Comparison of ENCODE assay signal across 8 mouse cellular contexts in genomic region chr14:101729972-101730692, GRCm38 (mm10). TPM values are rescaled to one million over a fixed set of nuclear protein-coding genes. Genes with fewer than 3 reads are reported as not detected.
DNase-seq lines count a peak whose midpoint lies in the region; ATAC-seq and TF ChIP-seq lines count a peak whose summit lies in the region.

No protein-coding gene starts in this region.

- no peaks in the 10 kb centered on the region for H3K79me2 ChIP-seq in myocyte (ENCODE audit: control insufficient read depth, insufficient read depth)

- 2% methylated on average over 28 of the region's 28 CpGs for WGBS in intestine, embryonic 16.5 days

- no peak for TF ChIP-seq POLR2A in myocyte (IDR thresholded peaks at IDR 0.05; ENCODE audit: insufficient read length, low read depth)

- no peaks in the 10 kb centered on the region for H3K36me3 ChIP-seq in intestine, embryonic 16.5 days (ENCODE audit: control insufficient read depth, insufficient read depth, low read length)
- H3K36me3 ChIP-seq in myocyte (ENCODE audit: control insufficient read depth, insufficient read depth), result no peaks in the 10 kb centered on the region

- 0 out of 2 replicates have a peak, but pooled peaks cover 4% of the 10 kb centered on the region for H3K4me1 ChIP-seq in intestine, embryonic 16.5 days (ENCODE audit: control insufficient read depth, insufficient read depth, low read length)

- H3K4me2 ChIP-seq in intestine, embryonic 16.5 days (ENCODE audit: low read depth, low read length), result peak overlapping the region; percentile 97
- peak overlapping the region; percentile 84 for H3K4me2 ChIP-seq in myocyte (ENCODE audit: low read depth)

- H3K4me3 ChIP-seq in gastrocnemius, adult 2 months, result peak overlapping the region; percentile 87
- H3K4me3 ChIP-seq in intestine, embryonic 16.5 days (ENCODE audit: low read length), result peak overlapping the region; percentile 72
- H3K4me3 ChIP-seq in myocyte, result peak overlapping the region; percentile 25

- peak; percentile 67 for ATAC-seq in intestine, embryonic 16.5 days

- intact Hi-C loops in gastrocnemius, adult 2 months (cut with DNase I), result no loop called here

- H3K27me3 ChIP-seq in intestine, embryonic 16.5 days (replicated peaks; ENCODE audit: control insufficient read depth, insufficient read depth, low read length), result no peaks in the 10 kb centered on the region
- H3K27me3 ChIP-seq in myocyte (ENCODE audit: control insufficient read depth, insufficient read depth, insufficient read length), result no peaks in the 10 kb centered on the region

- peak overlapping the region; percentile 74 for H3K9ac ChIP-seq in intestine, embryonic 16.5 days (ENCODE audit: low read depth, low read length)

- no peaks in the 10 kb centered on the region for H3K9me3 ChIP-seq in intestine, embryonic 16.5 days (ENCODE audit: control insufficient read depth, low read length)

- peak overlapping the region; percentile 89 for H3K27ac ChIP-seq in gastrocnemius, adult 2 months
- no peak overlapping the region for H3K27ac ChIP-seq in intestine, embryonic 16.5 days (ENCODE audit: low read length)

- no peak for DNase-seq in gastrocnemius, adult 2 months
- DNase-seq in gastrocnemius, adult 8-10 months (ENCODE audit: low spot score in 2 of 2), result no peak
- DNase-seq in urinary bladder, postnatal 25 days (ENCODE audit: low spot score), result peak; percentile 7
- DNase-seq in urinary bladder, postnatal 14 days (ENCODE audit: low spot score), result no peak
- no peak for DNase-seq in B cell, adult 2 months
- no peak for DNase-seq in gastrocnemius, adult 18-20 months (ENCODE audit: low spot score)

- H3ac ChIP-seq in myocyte (ENCODE audit: control insufficient read depth, insufficient read length), result peak overlapping the region; percentile 41

- no peak for TF ChIP-seq CTCF in gastrocnemius, adult 2 months (IDR thresholded peaks at IDR 0.05)

TF ChIP-seq in myocyte, 11 proteins besides CTCF, POLR2A, EP300 and RAD21:
- TF ChIP-seq E2F4 (IDR thresholded peaks at IDR 0.05; ENCODE audit: insufficient read depth) (no peak), TCF3 (IDR thresholded peaks at IDR 0.05; ENCODE audit: insufficient read length, low read depth) (no peak), SRF (IDR thresholded peaks at IDR 0.05; ENCODE audit: control insufficient read depth, insufficient read length, low read depth) (no peak), MYOG (IDR thresholded peaks at IDR 0.05; ENCODE audit: control insufficient read depth in 1 of 3, insufficient read depth in 1 of 3, insufficient read length in 2 of 3, low read depth in 2 of 3) (no peak), CEBPB (IDR thresholded peaks at IDR 0.05; ENCODE audit: insufficient read depth, poor library complexity, severe bottlenecking) (no peak), TCF12 (IDR thresholded peaks at IDR 0.05; ENCODE audit: insufficient read depth, poor library complexity, severe bottlenecking) (no peak), REST (IDR thresholded peaks at IDR 0.05; ENCODE audit: insufficient read depth, insufficient read length) (no peak), POLR2AphosphoS2 (IDR thresholded peaks at IDR 0.05; ENCODE audit: insufficient read length, low read depth) (no peak), MYOD1 (IDR thresholded peaks at IDR 0.05; ENCODE audit: control insufficient read depth in 1 of 3, insufficient read length in 2 of 3, low read depth in 2 of 3) (no peak), MAX (IDR thresholded peaks at IDR 0.05; ENCODE audit: low read depth) (no peak), USF1 (IDR thresholded peaks at IDR 0.05; ENCODE audit: low read depth) (no peak)

RNA-seq across cellular contexts. Expression of gene Lmo7, which starts 0.4 kb away (rescaled TPM):
- total RNA-seq in gastrocnemius, adult 2 months (2021), result 10 to 100 TPM; 66.4 to 75.5 TPM
- 10 to 100 TPM; 62.1 to 71.5 (median 67.1) TPM for total RNA-seq in gastrocnemius, adult 8-10 months (2022)
- polyA plus RNA-seq in intestine, embryonic 16.5 days (2015; fragmentation: Nextera tagmentation; extraction: Ambion mirVana), result 19.4 and 21.8 TPM in 2 replicates
- 56.1 TPM for polyA plus RNA-seq in myocyte (2012; fragmentation: generic; extraction: Trizol)
- total RNA-seq in gastrocnemius, adult 18-20 months (2021), result 10 to 100 TPM; 60.0 to 72.5 TPM

RNA-seq across cellular contexts. Expression of gene Gm9922, which starts 0.5 kb away (rescaled TPM):
- not detected for total RNA-seq in gastrocnemius, adult 2 months (2021)
- total RNA-seq in gastrocnemius, adult 8-10 months (2022), result not detected
- 0.35 and 0.61 TPM in 2 replicates for polyA plus RNA-seq in intestine, embryonic 16.5 days (2015; fragmentation: Nextera tagmentation; extraction: Ambion mirVana)
- 0.86 TPM for polyA plus RNA-seq in myocyte (2012; fragmentation: generic; extraction: Trizol)
- not detected for total RNA-seq in gastrocnemius, adult 18-20 months (2021)

Comparison
In these comparisons a context has a peak if more than half of its experiments do, and no peak if none do; other contexts are left out.
1. H3K4me3 ChIP-seq: peak in every context shown above with its lines; median percentile 87 in gastrocnemius, adult 2 months; 72 in intestine, embryonic 16.5 days; 25 in myocyte.